Mouse (Mus musculus): ENCODE data around the gene Git1.

- TF ChIP-seq MYC (IDR thresholded peaks at IDR 0.05; ENCODE audit: low read depth, low read length) = no peak
- TF ChIP-seq POLR2A (IDR thresholded peaks at IDR 0.05; ENCODE audit: low read depth, low read length) = no peak
Measured at GRCm38 (mm10) chr11:77464684-77465083, 28.7 kb upstream of the Git1 start.

Measured in CH12.LX (cell line).